Mouse (Mus musculus) stomach, postnatal 0 days (tissue): ENCODE data around the gene Nbas.

Experiments used
- CTCF ChIP-seq: IDR thresholded peaks from 2 replicates; pipeline ENCODE4 v1.5.1; 2016; ENCODE audit warnings: antibody characterized with exemption, low read depth, mild to moderate bottlenecking, moderate library complexity
- EP300 ChIP-seq: optimal IDR thresholded peaks from 2 replicates; pipeline ENCODE3; 2016; ENCODE audit warnings: antibody characterized with exemption

DNA sequence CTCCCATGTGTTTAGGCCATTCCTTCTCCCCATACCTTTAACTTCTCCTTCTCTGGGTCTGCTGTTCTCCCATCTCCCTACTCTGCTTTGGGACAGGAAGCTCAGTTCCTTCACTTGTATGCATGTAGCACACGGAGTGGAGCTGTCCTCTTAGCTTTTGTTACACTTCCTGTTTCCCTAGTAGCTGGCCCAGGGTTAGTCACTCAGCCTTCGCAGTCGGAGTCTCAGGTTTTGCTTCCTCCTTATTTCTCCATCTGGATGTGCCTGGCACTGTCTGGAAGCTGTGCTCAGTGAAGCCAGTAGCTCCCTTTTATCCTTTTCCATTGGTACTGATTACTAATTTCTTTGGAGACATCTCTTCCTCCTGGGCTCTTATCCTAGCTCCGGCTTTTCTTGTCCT, 89.9 kb downstream of the Nbas start:
- TF ChIP-seq CTCF (no peak), EP300 (no peak)
